Mouse (Mus musculus) thymus, postnatal 10 days (tissue): ENCODE measurements around the gene Atp5j2.

Experiments used
- DNase-seq, 2 experiments: peaks; one replicate each; pipeline ENCODE4 v3.0.0; 2021; ENCODE audit warnings: low spot score in 2 of 2

Atp5j2 gene

DNA sequence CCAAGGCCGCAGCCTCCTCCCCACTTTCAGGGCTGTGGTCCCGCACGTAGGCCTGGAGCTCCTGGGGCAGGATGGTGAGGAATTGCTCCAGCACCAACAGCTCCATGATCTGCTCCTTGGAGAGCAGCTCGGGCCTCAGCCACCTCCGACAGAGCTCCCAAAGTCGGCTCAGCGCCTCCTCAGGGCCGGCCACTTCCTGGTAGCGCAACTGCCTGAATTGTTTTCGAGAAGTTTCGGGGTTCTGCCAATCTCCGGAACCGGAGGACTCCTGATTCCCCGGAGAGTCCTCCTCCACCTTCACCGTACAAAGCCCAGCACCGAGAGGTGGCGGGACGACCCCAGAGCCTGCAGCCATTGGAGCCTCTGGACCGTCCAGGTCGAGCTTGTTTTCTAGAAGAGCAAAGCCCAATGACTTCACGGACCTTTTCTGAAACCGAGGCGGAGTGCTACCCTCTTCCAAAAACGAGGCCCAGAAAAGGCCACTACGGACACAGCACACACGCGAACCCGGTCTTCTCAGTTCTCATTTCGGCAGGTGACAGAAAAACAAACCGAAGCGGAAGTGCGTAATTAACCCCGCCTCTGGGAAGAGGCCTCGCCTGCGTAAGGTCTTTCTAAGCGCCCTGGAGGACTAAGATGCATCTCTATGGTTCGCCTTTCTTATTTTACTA, 9.6 kb upstream of the Atp5j2 start, which contains the start of gene Zkscan14:
Gene Zkscan14, minus strand, starts transcription at position 548 of the 671 bp plus-strand sequence.
- DNase-seq = peak; percentile 51 to 72

DNA sequence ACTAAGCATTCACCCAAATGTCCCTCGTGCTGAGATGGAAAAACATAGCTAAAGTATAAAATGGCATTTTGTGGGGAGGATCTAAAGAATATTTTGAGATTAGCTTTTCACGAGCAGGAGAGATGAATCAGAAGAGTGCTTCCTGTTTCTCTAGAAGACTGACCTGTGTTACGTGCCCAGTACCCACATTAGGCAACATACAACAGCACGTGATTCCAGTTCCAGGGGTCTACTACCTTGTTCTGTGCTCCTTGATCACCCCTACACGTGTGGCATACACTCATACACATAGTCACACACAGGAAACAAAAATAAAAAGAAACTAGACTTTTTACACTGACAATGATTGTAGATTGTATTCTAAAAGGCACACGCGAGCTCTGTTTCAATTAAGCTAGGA, 8.5 kb upstream of the Atp5j2 start:
- DNase-seq = no peak

DNA sequence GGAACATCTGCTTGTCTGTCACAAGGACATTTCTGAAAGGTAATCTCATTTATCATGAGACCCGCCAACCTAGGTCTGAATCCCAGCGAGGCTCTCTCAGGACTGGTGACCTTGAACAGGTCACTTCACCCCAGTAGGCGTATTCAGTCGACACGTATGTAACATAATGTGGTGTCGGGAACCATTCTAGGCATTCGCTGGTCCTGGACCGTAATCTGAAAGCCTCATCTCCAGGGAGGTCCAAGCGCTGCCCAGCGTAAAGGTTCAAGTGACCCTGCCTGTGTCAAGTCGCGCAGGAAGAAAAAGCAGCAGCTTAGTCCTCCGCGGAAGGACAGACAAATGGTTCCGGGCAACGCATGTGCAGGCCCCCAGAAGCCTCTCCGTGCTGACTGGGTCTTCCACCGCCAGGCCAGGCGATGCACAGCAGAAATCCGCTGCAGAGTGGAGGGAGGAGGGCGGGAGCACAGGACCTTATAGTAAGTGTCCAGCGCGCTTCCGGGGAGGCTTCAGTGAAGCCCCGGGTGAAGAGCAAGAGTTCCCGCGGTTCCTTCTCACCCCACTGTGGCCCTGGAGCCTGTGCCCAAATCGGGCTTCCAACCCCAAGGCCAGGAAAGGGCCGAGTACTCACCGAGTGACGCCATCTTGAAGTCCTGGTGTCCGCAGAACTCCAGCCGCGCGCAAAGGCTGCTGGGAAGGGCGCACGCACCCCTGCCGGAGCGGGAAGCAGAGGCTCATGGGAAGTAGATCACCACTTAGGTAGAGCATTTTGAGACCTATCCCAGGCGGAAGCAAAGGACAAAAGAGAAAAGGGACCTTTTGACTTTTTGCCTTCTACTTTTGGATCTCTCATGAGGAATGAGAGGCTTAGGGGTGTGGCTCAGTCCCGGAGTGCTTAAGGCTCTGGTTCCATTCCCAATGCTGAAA, 725 bp downstream of the Atp5j2 start:
- DNase-seq = peak; percentile 74 to 76

DNA sequence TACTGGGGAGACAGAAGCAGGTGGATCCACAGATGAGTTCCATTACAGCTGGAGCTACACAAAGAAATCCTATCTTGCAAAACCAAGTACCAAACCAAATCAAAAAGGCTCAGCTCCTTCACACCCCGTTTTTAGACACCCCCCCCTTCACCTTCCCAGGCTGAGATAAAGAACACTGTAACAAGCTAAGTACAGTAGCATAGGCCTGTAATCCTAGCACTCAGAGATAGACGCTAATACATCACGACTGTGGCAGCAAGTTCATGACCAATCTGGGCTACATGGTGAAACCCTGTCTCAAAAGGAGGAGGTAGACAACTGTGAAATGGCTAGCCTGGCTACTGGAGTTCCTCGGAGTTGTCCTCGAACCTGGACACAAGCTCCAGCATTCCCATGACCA, 1.5 kb downstream of the Atp5j2 start:
- no peak for DNase-seq

DNA sequence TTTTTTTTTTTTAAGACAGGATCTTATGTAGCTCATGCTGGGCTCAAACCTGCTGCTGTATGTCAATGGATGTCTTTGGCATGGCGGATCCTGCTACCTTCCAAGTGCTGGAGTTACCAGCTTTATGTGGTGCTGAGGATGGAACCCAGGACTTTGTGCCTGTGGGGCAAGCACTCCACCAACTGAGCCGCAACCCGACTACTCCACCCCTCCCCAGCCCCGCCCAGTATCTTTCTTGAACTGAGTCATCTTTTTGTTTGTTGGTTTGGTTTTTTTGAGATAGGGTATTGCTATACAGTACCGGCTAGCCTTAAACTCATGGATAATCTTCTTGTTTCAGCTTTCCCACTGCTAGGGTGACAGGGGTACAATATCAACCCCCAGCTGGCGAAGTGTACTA, 2.4 kb downstream of the Atp5j2 start:
- DNase-seq = no peak

DNA sequence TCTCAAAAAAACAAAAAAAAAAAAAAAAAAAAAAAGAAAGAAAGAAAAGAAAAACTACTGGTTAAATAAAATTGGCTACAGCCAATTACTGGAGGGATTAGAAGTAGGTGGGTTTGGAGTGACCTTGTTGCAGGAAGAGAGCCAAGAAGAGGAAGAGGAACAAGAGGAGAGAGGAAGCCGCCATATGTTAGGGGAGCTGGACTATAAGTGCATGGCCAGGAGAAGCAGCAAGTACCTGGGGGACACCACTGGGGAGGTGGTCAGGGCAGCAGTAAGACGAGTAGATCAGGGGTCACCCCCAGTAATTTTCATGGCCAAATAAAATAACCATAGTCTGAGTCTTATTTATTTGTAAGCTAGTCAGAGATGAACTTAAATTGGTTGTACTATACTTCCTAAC, 6.6 kb downstream of the Atp5j2 start:
- no peak for DNase-seq

DNA sequence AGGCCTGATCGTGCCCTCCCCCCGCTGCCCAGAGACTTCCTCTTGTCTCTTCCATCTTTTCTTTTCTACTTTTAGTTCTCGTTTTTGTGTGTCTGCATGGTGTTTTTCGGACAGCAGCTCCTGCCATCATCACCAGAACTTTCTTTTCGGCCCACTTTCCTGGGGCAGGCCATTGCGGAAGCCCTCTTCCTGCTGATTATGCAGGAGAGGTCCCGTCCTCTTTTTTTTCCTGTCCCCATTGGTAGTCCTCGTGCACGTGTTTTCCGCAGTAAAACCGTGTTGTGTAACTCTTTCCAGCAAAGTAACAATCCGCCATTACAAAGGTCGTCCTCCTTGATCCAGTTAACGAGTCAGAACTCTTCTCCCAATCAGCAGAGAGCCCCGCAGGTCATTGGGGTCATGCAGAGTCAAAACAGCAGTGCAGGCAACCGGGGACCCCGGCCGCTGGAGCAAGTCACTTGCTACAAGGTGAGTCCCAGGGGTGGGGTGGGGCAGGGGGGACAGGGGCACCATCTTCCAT, 13.3 kb downstream of the Atp5j2 start:
- DNase-seq = no peak

DNA sequence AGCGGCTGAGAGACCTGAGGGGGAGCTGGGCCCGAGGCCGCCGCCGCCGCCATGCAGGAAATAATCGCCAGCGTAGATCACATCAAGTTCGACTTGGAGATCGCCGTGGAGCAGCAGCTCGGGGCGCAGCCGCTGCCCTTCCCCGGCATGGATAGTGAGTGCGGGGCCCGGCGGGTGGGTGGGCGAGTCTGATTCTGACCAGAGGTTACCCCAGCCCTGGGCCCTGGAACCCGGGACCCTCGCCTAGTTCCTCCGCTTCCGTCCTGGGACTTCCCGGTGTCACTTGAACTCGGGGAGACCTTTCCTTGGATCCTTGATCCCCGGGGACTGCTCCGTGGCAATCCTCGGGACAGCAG, 24.6 kb downstream of the Atp5j2 start:
- DNase-seq = no peak

DNA sequence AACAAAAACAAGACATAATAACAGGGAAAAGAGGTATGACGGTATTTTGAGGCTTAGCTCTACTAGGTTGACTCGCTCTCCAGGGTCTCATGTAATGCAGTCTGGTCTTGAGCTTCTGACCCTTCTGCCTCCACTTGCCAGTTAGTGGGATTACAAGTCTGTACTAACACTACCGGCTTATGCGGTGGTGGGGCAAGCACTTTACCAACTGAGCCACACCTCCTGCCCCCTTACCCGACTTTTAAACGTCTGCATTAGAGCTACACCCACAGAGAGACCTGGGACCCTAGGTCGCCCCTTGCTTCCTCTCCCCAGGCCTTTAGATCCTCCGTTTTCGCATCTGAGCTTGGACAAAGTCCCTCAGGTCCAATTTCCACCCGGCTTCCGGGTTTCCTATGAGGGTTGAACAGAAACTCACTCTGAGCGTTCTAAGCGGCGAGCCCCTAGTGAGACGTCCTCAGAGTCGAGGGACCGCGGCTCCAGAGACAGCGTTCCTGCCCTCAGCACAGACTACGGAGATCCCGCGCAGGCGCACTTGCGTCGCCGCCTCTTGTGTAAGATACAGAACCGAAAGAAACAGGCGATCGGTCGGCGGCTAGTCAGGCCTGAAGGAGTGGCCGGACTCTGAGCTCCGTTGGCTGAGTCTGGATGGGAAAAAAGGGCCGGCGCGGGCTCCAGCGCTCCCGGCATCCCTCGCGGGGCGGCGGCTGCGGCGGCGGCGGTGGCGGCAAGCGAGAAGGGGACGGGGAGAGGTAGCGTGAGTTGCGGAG, 25.1 kb downstream of the Atp5j2 start, which contains the start of the genes Ptcd1 and Cpsf4:
Gene Ptcd1, minus strand, starts transcription at position 573 of the 770 bp plus-strand sequence.
Gene Cpsf4, plus strand, starts transcription at position 678 of the 770 bp plus-strand sequence.
- peak; percentile 96 for DNase-seq

DNA sequence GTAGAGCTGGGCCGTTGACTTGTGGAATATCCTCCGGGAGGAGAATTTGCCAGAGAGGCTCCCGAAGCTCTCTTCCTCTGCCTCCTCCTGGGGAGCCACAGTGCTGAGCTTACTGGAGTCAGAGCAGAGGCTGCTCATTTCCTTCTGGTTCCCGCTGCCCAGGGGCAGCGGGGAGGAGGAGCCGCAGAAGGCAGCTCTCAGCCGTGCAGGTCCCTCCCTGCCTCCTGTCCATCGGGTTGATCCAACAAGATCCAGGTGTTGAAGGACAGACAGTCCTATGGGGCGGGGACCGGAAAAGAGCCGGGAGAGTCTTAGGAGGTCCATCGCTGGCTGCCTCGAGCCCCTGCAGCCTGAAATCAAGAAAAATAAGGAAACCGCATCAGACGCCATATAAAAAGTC, 26.7 kb downstream of the Atp5j2 start:
- DNase-seq = no peak

DNA sequence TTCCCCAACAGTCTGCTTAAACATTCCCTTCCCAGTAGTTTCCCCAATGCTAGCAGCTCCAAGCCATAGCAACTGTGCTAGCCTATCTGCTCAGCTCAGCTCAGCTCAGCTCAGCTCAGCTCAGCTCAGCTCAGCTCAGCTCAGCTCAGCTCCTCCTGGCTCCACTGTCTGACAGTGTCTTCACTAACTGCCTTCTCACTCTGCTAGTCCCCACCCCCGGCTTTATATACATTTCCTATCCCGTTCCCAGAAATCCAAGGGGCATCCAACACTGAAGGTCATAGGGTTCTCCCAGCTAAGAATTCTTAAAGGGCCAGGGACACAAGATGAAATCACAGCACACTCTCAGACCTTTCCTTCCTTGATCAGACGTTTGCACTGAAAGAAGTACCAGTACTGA, 27.2 kb downstream of the Atp5j2 start:
- DNase-seq = no peak

DNA sequence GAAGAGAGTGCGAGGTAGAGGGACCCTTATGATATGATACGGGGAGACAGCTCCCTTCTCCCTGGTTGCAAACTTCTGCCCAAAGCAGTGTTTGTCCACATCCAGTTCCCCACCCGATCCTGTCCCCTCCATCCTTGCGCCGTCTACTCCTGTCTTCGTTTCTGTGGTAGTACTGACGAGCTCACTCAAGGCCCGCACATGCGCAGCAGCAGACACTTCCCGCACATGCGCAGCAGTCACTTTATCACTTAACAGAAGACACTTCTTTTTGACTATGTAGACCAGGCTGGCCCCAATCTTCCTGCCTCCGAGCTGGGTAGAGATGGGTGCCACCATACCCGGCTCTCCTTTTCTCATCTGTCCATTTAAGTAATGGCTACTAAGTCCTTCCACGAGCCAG, 30.5 kb downstream of the Atp5j2 start:
- no peak for DNase-seq

DNA sequence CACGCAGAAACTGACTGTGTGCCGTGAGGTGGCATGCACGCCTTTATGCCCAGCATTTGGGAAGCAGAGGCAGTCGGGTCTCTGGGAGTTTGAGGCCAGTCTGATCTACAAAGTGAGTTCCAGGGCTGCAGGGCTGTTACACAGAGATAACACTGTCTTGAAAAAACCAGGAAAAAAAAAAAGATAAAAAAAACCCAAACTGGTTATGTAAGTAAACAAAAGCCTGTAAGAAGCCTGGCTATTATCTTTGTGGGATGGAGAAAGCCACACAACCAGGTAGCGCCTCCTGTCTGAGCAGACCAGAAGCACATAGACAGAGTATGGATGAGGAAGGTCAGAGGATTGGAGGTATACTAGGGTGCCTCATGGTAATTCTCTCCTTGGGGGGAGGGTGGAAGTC, 39.2 kb downstream of the Atp5j2 start:
- no peak for DNase-seq

DNA sequence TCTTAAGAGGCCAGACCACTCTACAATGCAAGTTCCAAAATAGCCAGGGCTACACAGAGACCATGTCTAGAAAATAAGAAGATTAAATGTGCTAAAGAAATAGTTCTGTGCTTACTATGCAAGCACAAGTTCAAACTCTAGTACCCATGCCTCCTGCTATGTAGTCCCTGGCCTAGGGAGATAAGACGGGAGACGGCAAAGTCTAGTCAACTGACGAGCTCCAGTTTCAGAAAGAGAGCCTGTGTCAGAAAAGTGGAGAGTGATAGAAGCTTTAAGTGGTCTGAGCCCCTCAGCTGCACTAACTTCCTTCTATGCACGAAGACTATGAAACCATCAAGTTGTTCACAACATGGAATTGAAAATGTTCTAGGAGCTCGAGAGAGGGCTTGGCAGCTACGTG, 42.6 kb downstream of the Atp5j2 start:
- DNase-seq = no peak

DNA sequence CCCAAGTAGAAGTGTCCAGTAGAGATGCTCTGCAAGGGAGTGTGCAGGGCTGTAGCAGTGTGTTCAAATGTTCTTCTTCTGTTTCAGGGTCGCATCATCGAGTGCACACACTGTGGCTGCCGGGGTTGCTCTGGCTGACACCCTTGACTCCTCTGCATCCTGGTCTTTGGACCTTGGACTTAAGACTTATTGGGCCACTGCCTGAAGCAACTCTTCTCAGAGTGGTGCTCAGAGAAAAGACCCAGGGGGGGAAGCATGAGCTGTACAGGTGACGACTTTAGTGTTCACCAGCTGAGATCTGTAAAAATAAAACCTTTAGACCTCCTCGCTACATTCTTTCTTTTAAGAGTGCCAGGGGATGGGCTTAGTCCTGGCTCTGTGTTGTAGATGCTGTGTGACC, 44.1 kb downstream of the Atp5j2 start:
- DNase-seq = no peak

DNA sequence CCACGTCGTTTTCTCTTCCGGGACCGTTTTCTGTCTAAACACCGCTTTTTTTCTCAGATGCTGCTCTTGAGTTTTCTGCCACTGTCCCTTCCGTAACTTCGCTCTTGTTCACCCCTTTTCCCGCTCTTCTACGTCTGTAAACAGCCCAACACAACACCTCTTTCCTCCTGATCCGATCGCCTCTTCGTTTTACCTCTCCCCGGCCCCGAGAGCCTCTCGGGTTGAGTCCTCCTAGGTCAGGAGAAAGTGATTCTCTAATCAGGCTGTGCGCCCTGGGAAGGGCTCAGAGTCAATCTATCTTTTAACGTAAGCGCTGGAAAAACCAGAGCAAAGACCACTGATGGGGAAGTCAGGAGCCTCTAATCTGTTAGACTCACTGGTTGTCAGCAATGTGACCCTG, 51.3 kb downstream of the Atp5j2 start:
- DNase-seq = peak in 1 of 2 experiments; percentile 18

DNA sequence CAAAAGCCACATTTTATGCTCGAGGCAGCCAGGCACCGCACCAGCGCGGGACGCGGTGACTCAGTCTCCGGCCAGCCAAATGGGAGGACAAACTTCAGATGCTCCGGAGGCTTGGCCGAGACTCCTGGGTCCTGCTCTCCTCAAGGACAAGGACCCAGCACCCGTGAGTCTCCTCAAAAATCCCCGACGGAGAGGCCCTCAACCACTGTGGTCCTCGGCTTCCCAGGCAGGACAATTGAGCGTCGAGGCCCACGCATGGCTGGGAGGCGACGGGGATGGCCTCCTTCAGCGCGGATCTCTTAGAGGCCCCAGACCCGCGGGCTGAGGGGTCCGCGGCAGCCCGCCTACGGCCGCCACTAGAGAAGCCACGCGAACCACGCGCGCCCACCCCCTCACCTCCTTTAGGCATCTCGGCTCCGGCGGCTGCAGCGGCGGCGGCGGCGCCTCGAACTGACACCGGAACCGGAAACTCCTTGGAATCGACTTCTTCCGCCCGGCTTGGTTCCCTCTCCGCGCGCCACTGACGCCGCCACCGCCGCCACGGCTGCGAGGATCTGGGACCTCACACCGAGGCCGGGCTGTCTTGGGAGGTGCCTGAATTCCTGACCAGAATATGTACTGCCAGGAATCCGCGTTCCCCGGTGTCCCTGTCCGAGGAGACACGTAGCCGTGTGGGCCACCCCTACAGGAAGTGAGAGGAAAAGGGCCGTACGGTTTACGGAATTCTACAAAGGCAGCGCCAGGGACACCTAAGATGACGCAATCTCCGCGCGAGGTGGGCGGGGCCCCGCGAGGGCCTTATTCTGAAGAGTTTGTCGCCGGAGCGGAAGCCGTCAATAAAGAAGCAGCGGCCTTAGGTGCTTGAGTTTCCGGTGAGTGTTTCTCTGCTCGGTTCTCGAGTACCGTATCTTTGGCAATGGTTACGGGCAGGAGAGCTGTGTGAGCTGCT, 52.0 kb downstream of the Atp5j2 start, which contains the start of the genes Pdap1 and Bud31:
Gene Pdap1, minus strand, starts transcription at position 668 of the 949 bp plus-strand sequence.
Gene Bud31, plus strand, starts transcription at position 792 of the 949 bp plus-strand sequence.
- peak; percentile 93 to 94 for DNase-seq

DNA sequence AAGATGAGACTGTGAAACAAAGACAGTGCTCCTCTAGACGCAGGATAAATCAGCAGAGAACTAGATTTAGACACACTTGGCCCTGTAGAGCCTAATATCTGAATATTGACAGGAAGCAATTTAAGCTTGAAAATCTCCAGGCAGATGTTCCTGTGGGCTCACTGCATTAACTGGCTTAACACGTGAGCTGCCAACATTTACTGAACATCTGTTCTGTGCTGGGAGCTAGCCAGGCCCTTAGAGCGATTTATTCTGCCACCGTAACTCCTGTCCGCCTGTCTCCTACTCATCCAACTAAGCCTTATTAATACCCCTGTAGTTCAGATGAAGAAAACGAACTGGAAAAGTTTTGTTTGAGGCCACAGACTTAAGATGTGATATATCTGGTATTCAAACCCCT, 53.0 kb downstream of the Atp5j2 start:
- DNase-seq = no peak
